In genomic region chr17:34618999-34619398, GRCm38 (mm10) we compare ENCODE assay signal across 8 mouse cellular contexts. TPM values are rescaled to one million over a fixed set of nuclear protein-coding genes. Genes with fewer than 3 reads are reported as not detected.
DNase-seq lines count a peak whose midpoint lies in the region; ATAC-seq and TF ChIP-seq lines count a peak whose summit lies in the region.
"Had no signal": no experiment of that assay in that cellular context is flagged by ENCODE, and none has a peak within 500 bp of the region (broad histone marks: within the 10 kb centered on the region; RNA-seq: fewer than 3 reads in every experiment).

No protein-coding gene starts in this region.

- no peak overlapping the region for H3K4me3 ChIP-seq in midbrain, embryonic 14.5 days (replicated peaks; ENCODE audit: low read depth, low read length)
- no peak overlapping the region for H3K4me3 ChIP-seq in midbrain, embryonic 15.5 days
- no peak overlapping the region for H3K4me3 ChIP-seq in intestine, embryonic 15.5 days (replicated peaks)
- H3K4me3 ChIP-seq in lung, postnatal 0 days (ENCODE audit: low read depth, low read length) = no peak overlapping the region
- H3K4me3 ChIP-seq: hindbrain, embryonic 15.5 days had no signal

- no peak overlapping the region for H3K9ac ChIP-seq in midbrain, embryonic 14.5 days (replicated peaks; ENCODE audit: low read length)
- no peak overlapping the region for H3K9ac ChIP-seq in midbrain, embryonic 15.5 days
- no peak overlapping the region for H3K9ac ChIP-seq in intestine, embryonic 15.5 days
- no peak overlapping the region for H3K9ac ChIP-seq in lung, postnatal 0 days (replicated peaks; ENCODE audit: low read depth)
- H3K9ac ChIP-seq: hindbrain, embryonic 15.5 days had no signal

- no peak overlapping the region for H3K4me2 ChIP-seq in midbrain, embryonic 14.5 days (ENCODE audit: low read length)
- no peak overlapping the region for H3K4me2 ChIP-seq in midbrain, embryonic 15.5 days
- H3K4me2 ChIP-seq in intestine, embryonic 15.5 days (replicated peaks) = no peak overlapping the region
- no peak overlapping the region for H3K4me2 ChIP-seq in lung, postnatal 0 days (replicated peaks; ENCODE audit: low read depth, low read length)
- H3K4me2 ChIP-seq: hindbrain, embryonic 15.5 days had no signal

- H3K27ac ChIP-seq in midbrain, embryonic 14.5 days (replicated peaks; ENCODE audit: low read depth, low read length) = no peak overlapping the region
- no peak overlapping the region for H3K27ac ChIP-seq in midbrain, embryonic 15.5 days
- no peak overlapping the region for H3K27ac ChIP-seq in intestine, embryonic 15.5 days
- H3K27ac ChIP-seq in lung, postnatal 0 days (ENCODE audit: low read length) = no peak overlapping the region
- H3K27ac ChIP-seq: hindbrain, embryonic 15.5 days had no signal

- no peaks in the 10 kb centered on the region for H3K27me3 ChIP-seq in midbrain, embryonic 14.5 days (ENCODE audit: control insufficient read depth, insufficient read depth, low read length)
- no peaks in the 10 kb centered on the region for H3K27me3 ChIP-seq in midbrain, embryonic 15.5 days (replicated peaks)
- no peaks in the 10 kb centered on the region for H3K27me3 ChIP-seq in intestine, embryonic 15.5 days (replicated peaks)
- H3K27me3 ChIP-seq in lung, postnatal 0 days (replicated peaks; ENCODE audit: insufficient read depth, low read length) = no peaks in the 10 kb centered on the region
- no peaks in the 10 kb centered on the region for H3K27me3 ChIP-seq in splenic B cell, adult 2 months (ENCODE audit: control insufficient read depth, insufficient read depth, low read length, poor library complexity, severe bottlenecking)
- H3K27me3 ChIP-seq: hindbrain, embryonic 15.5 days had no signal

- peak; percentile 91 for TF ChIP-seq CTCF in lung, postnatal 0 days (IDR thresholded peaks at IDR 0.05)

- 10% methylated on average over 6 of the region's 6 CpGs for WGBS in midbrain, embryonic 14.5 days
- WGBS in midbrain, embryonic 15.5 days = 14% methylated on average over 6 of the region's 6 CpGs
- 20% methylated on average over 6 of the region's 6 CpGs for WGBS in intestine, embryonic 15.5 days
- 11% methylated on average over 6 of the region's 6 CpGs for WGBS in lung, postnatal 0 days

- peak; percentile 77 for DNase-seq in midbrain, embryonic 14.5 days
- DNase-seq in R1 (ENCODE audit: low read depth, low spot score) = peak; percentile 80
- peak; percentile 78 to 79 for DNase-seq in cerebellum, postnatal 14 days
- DNase-seq in lung, postnatal 0 days (ENCODE audit: low spot score) = peak; percentile 76
- DNase-seq in splenic B cell, adult 2 months (ENCODE audit: low read depth, low spot score) = peak; percentile 90

- no peak for TF ChIP-seq EP300 in lung, postnatal 0 days (IDR thresholded peaks at IDR 0.05)

- H3K4me1 ChIP-seq in midbrain, embryonic 14.5 days (ENCODE audit: control insufficient read depth, insufficient read depth, low read length) = no peaks in the 10 kb centered on the region
- H3K4me1 ChIP-seq in midbrain, embryonic 15.5 days = no peaks in the 10 kb centered on the region
- H3K4me1 ChIP-seq in intestine, embryonic 15.5 days (replicated peaks) = 0 out of 2 replicates have a peak, but pooled peaks cover 2% of the 10 kb centered on the region
- H3K4me1 ChIP-seq in lung, postnatal 0 days (ENCODE audit: insufficient read depth, low read depth, low read length) = no peaks in the 10 kb centered on the region
- H3K4me1 ChIP-seq: hindbrain, embryonic 15.5 days had no signal

- ATAC-seq in midbrain, embryonic 14.5 days (ENCODE audit: low FRiP score, low TSS enrichment) = no peak
- no peak for ATAC-seq in midbrain, embryonic 15.5 days (replicated peaks)
- peak; percentile 37 for ATAC-seq in intestine, embryonic 15.5 days
- ATAC-seq in lung, postnatal 0 days = peak; percentile 53

- H3K36me3 ChIP-seq in midbrain, embryonic 14.5 days (ENCODE audit: control insufficient read depth, insufficient read depth, low read length) = peaks cover 57% of the 10 kb centered on the region
- peaks cover 23% of the 10 kb centered on the region for H3K36me3 ChIP-seq in midbrain, embryonic 15.5 days (replicated peaks)
- H3K36me3 ChIP-seq in intestine, embryonic 15.5 days = peaks cover 27% of the 10 kb centered on the region
- H3K36me3 ChIP-seq in lung, postnatal 0 days (ENCODE audit: insufficient read depth, low read length) = peaks cover 7% of the 10 kb centered on the region; the same call in 1 of the 2 replicates
- no peaks in the 10 kb centered on the region; the same call in 1 of the 2 replicates for H3K36me3 ChIP-seq in splenic B cell, adult 2 months (ENCODE audit: control insufficient read depth, insufficient read depth, low read length, poor library complexity, severe bottlenecking)

- no peaks in the 10 kb centered on the region for H3K9me3 ChIP-seq in midbrain, embryonic 14.5 days (ENCODE audit: control insufficient read depth, low read length)
- H3K9me3 ChIP-seq in midbrain, embryonic 15.5 days = no peaks in the 10 kb centered on the region
- no peaks in the 10 kb centered on the region for H3K9me3 ChIP-seq in intestine, embryonic 15.5 days
- H3K9me3 ChIP-seq in lung, postnatal 0 days (ENCODE audit: low read length) = no peaks in the 10 kb centered on the region
- H3K9me3 ChIP-seq: hindbrain, embryonic 15.5 days had no signal

RNA-seq across cellular contexts. Expression of gene Egfl8, which starts 3.2 kb away (rescaled TPM):
- 6.7 and 9.5 TPM in 2 replicates for polyA plus RNA-seq in midbrain, embryonic 14.5 days (2014; fragmentation: Nextera tagmentation; extraction: Ambion mirVana)
- polyA plus RNA-seq in midbrain, embryonic 15.5 days (2015; fragmentation: Nextera tagmentation; extraction: Ambion mirVana) = 9.2 and 10.3 TPM in 2 replicates
- polyA plus RNA-seq in intestine, embryonic 15.5 days (2015; fragmentation: Nextera tagmentation; extraction: Ambion mirVana) = 3.0 and 3.4 TPM in 2 replicates
- polyA plus RNA-seq in lung, postnatal 0 days (2015; fragmentation: Nextera tagmentation; extraction: Ambion mirVana) = 4.4 and 5.2 TPM in 2 replicates

RNA-seq across cellular contexts. Expression of gene Ppt2, which starts 9.3 kb away (rescaled TPM):
- polyA plus RNA-seq in midbrain, embryonic 14.5 days (2014; fragmentation: Nextera tagmentation; extraction: Ambion mirVana) = 23.4 and 25.5 TPM in 2 replicates
- 20.0 and 20.9 TPM in 2 replicates for polyA plus RNA-seq in midbrain, embryonic 15.5 days (2015; fragmentation: Nextera tagmentation; extraction: Ambion mirVana)
- 27.8 and 29.6 TPM in 2 replicates for polyA plus RNA-seq in intestine, embryonic 15.5 days (2015; fragmentation: Nextera tagmentation; extraction: Ambion mirVana)
- polyA plus RNA-seq in lung, postnatal 0 days (2015; fragmentation: Nextera tagmentation; extraction: Ambion mirVana) = 22.4 and 24.9 TPM in 2 replicates

RNA-seq across cellular contexts. Expression of gene Prrt1, which starts 10.3 kb away (rescaled TPM):
- polyA plus RNA-seq in midbrain, embryonic 14.5 days (2014; fragmentation: Nextera tagmentation; extraction: Ambion mirVana) = 12.4 and 13.6 TPM in 2 replicates
- polyA plus RNA-seq in midbrain, embryonic 15.5 days (2015; fragmentation: Nextera tagmentation; extraction: Ambion mirVana) = 10.7 and 10.8 TPM in 2 replicates
- 0.40 and 0.49 TPM in 2 replicates for polyA plus RNA-seq in intestine, embryonic 15.5 days (2015; fragmentation: Nextera tagmentation; extraction: Ambion mirVana)
- polyA plus RNA-seq in lung, postnatal 0 days (2015; fragmentation: Nextera tagmentation; extraction: Ambion mirVana) = 0.27 and 0.29 TPM in 2 replicates

RNA-seq across cellular contexts. Expression of gene Agpat1, which starts 14.9 kb away (rescaled TPM):
- 122 and 123 TPM in 2 replicates for polyA plus RNA-seq in midbrain, embryonic 14.5 days (2014; fragmentation: Nextera tagmentation; extraction: Ambion mirVana)
- polyA plus RNA-seq in midbrain, embryonic 15.5 days (2015; fragmentation: Nextera tagmentation; extraction: Ambion mirVana) = 128 and 130 TPM in 2 replicates
- 51.2 and 60.8 TPM in 2 replicates for polyA plus RNA-seq in intestine, embryonic 15.5 days (2015; fragmentation: Nextera tagmentation; extraction: Ambion mirVana)
- polyA plus RNA-seq in lung, postnatal 0 days (2015; fragmentation: Nextera tagmentation; extraction: Ambion mirVana) = 35.7 and 40.0 TPM in 2 replicates

RNA-seq across cellular contexts. Expression of gene Rnf5, which starts 15.5 kb away (rescaled TPM):
- polyA plus RNA-seq in midbrain, embryonic 14.5 days (2014; fragmentation: Nextera tagmentation; extraction: Ambion mirVana) = 223 and 269 TPM in 2 replicates
- polyA plus RNA-seq in midbrain, embryonic 15.5 days (2015; fragmentation: Nextera tagmentation; extraction: Ambion mirVana) = 306 and 313 TPM in 2 replicates
- polyA plus RNA-seq in intestine, embryonic 15.5 days (2015; fragmentation: Nextera tagmentation; extraction: Ambion mirVana) = 165 and 174 TPM in 2 replicates
- 81.5 and 84.1 TPM in 2 replicates for polyA plus RNA-seq in lung, postnatal 0 days (2015; fragmentation: Nextera tagmentation; extraction: Ambion mirVana)

Comparison
In these comparisons a context has a peak if more than half of its experiments do, and no peak if none do; other contexts are left out.
1. ATAC-seq: peak in intestine, embryonic 15.5 days (single experiment) and lung, postnatal 0 days (single experiment); none in midbrain, embryonic 14.5 days (single experiment) and midbrain, embryonic 15.5 days (single experiment).
2. Peak in every context shown above with its lines, with median percentiles within 50 percentile points of each other: DNase-seq.